Mouse (Mus musculus): ENCODE data around the gene Xrn1.
"Not testable (repeated sequence)": the region's sequence is repeated elsewhere in the genome, so short reads cannot be mapped to it uniquely, and the experiment has no call there.

Gene Xrn1

DNA sequence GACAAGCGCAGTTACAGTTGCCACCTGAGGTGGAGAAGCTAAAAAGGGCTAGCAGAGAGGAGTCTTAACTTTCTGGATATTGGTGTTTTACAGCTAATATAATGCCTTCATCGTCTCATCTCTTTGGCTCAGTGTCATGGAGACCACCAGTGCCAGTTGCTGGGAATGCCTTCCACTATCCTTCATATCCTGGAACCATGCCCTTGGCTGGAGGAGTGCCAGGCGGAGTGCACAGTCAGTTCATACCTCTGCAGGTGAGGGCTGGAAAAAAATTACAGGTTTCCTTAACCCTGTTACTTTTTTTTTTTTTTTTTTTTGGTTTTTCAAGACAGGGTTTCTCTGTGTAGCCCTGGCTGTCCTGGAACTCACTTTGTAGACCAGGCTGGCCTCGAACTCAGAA is 96.9 kb downstream of the Xrn1 start:
- DNase-seq (ENCODE audit: low read depth), result no peak

DNA sequence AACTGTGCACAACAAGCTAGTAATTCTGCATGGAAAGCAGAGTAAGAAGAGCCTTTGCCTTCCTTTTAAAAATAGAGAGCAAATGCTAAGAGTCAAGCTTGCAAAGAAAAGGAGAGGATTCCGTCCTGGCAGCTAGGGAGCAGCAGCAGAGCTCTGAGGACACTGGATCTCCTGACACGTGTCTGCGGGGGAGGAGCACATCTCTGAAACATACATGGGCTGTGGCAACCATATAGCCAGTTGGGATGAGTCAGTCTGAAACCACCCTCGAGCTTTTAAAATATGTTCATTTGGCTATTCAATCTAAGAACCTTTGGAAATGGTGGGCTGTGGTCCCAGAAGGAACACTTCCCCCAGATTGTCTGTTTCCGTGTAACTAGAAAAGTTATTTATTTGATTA is 100.3 kb downstream of the Xrn1 start:
- DNase-seq (ENCODE audit: low read depth), result no peak

DNA sequence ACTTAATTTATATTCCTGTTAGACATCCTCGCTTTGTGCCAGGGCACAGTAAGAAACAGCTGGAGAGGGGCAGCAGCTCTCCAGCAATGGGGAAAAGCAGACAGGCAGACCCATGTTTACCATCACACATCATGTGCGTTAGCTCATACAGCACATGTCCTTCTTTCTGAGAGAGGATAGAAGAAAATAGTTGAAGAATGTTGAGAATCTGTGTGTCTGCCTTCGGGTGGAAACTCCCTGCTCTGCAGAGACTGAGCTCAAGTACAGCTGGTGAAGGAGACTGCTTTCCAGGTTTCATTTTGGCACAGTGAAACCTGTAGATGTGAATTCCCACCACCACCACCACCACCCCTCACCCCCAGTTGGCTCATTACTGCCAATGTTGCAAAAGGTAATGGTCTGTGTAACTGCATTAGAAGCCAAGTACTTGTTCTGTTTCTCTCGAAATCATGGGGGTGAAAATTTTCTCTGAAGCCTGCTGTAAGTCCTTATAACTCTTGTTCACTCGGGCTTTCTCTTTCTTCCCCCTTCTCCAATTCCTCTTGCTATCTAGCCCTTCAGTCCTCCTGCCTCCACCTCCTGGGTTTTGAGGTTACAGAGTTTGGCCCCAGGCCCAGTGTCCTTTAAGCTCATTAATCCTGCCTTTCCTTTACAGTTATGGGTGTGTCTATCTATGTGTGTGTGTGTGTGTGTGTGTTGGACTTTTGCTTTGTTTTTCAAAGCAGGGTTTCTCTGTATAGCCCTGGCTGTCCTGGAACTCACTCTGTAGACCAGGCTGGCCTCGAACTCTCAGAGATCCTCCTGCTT is 102.1 kb downstream of the Xrn1 start:
- DNase-seq (ENCODE audit: low read depth), result no peak

GRCm38 (mm10) chr9:96063083-96063802 is 108.7 kb downstream of the Xrn1 start:
- DNase-seq (ENCODE audit: low read depth), result no peak

- DNase-seq (ENCODE audit: low read depth), result no peak
Observed at GRCm38 (mm10) chr9:96063803-96064475, 109.4 kb downstream of the Xrn1 start.

DNA sequence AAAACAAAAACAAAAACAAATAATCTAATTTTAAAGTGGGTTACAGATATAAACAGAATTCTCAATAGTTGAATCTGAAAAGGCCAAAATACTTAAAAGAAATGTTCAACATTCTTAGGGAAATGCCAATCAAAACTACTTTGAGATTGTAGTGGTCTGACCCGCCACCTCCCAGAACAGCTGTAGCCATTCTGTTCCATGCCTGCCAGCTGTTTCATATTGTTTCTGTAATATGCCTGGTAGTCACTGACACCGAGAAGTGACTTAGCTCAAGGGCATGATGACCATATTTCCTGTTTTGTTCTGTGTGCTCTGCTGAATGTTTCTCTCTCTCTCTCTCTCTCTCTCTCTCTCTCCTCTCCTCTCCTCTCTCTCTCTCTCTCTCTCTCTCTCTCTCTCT is 112.9 kb downstream of the Xrn1 start:
- no peak for DNase-seq (ENCODE audit: low read depth)

DNA sequence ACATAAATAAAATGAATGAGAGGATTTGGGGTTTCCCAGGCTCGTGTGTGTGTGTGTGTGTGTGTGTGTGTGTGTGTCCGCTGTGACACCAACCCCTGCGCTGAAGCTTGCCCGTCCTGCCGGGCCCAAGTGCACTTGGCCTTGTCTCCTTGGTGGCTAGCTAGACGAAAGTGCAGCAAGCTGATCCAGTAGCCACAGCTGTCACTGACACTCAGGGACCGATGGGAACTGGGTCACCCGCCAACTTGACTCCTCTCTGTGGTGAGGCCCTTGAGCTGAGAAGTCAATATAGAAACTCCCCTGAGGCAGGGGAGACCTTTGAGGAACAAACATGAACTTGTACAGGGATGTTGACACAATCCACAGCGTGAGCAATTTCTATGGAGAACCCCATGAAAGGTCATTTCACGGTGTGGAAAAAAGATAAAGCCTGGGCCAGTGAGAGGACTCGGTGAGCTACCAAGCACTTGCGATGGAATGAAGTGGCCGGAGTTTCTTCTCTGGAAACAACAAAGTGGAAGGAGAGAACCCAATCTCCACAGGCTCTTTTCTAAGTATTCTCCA is 124.3 kb downstream of the Xrn1 start:
- DNase-seq (ENCODE audit: low read depth), result no peak

DNA sequence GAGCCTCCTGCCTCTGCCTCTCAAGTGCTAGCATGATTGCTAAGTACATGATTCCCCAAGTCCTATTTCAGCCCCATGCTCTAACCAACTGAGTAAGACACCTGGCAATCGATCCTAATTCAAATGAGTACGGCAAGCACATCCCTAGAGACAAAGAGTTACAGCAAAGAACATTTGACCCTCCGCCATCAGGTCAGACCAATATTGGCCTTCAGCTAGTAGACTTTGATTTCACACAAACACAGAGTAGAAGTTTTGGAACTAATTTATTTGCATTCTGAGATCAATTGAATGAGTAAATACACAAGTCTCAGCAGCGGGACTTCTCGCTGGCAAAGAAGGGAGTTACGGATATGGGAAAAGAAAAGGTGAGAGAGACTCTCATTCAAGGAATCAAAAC is 130.7 kb downstream of the Xrn1 start:
- DNase-seq (ENCODE audit: low read depth), result no peak

- DNase-seq (ENCODE audit: low read depth), result no peak
Observed at GRCm38 (mm10) chr9:96087671-96088070, 133.1 kb downstream of the Xrn1 start.

- DNase-seq (ENCODE audit: low read depth), result not testable (repeated sequence)
Observed at GRCm38 (mm10) chr9:96088456-96088855, 133.9 kb downstream of the Xrn1 start.

GRCm38 (mm10) chr9:96092637-96093036 is 138.1 kb downstream of the Xrn1 start:
- DNase-seq (ENCODE audit: low read depth), result not testable (repeated sequence)

GRCm38 (mm10) chr9:96093221-96093620 is 138.7 kb downstream of the Xrn1 start:
- no peak for DNase-seq (ENCODE audit: low read depth)

GRCm38 (mm10) chr9:96094341-96094740 is 139.8 kb downstream of the Xrn1 start:
- DNase-seq (ENCODE audit: low read depth), result no peak

DNA sequence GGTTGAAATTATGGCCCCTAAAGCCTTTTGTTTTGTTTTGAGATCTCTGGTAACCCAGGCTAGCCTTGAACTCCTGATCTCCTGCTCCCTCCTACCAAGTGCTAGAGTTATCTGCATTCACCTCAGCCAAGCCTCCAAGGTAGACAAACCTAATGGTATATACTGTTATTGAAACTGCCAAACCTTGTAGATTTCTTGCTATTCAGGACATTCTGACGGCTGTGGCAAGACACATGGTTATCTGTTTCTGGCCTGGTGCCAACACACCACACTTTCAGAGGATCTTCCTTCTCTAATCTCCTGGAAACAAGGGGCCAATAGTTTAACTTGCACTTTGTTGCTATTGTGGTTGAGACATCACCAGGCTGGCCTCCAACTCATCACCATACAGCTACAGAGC is 140.6 kb downstream of the Xrn1 start:
- no peak for DNase-seq (ENCODE audit: low read depth)

- no peak for DNase-seq (ENCODE audit: low read depth)
Observed at GRCm38 (mm10) chr9:96102846-96103245, 148.3 kb downstream of the Xrn1 start.
